In the genomic region with DNA sequence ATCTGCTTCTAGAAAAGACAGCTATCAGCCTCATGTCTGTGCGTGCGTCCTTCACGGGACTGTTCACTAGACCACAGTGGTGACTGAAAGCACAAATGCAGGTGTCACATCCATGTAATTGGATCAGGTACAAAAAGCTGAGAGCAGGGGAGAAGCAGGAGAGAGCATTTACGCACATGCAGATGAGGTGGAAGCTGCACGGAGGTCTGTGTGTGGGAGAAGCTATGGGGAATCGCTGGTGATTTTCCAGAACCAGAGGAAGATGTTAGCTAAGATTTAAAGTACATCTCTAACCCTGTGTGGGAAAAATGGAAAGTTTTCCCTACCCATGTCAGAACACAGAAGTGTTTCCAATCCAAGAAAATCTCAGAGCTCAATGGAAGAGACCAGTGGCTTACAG, we compare ENCODE assay signal across 16 mouse cellular contexts. TPM values are rescaled to one million over a fixed set of nuclear protein-coding genes. Genes with fewer than 3 reads are reported as not detected.
"Had no signal": no experiment of that assay in that cellular context is flagged by ENCODE, and none has a peak within 500 bp of the region (broad histone marks: within the 10 kb centered on the region; RNA-seq: fewer than 3 reads in every experiment).

No protein-coding gene starts in this region.

- H3K27me3 ChIP-seq: limb, embryonic 13.5 days; midbrain, embryonic 13.5 days; neural tube, embryonic 12.5 days; stomach, embryonic 15.5 days had no signal

- H3K27ac ChIP-seq: kidney, postnatal 0 days; limb, embryonic 13.5 days; liver, embryonic 14.5 days; midbrain, embryonic 13.5 days; neural tube, embryonic 12.5 days; stomach, embryonic 15.5 days had no signal

- DNase-seq: kidney, adult 11 months; kidney, adult 9 months; kidney, postnatal 36 days; lung, adult 18-20 months; lung, postnatal 36 days; thymus, postnatal 36 days had no signal

- H3K4me3 ChIP-seq: limb, embryonic 13.5 days; midbrain, embryonic 13.5 days; neural tube, embryonic 12.5 days; stomach, embryonic 15.5 days had no signal

- H3K4me1 ChIP-seq: limb, embryonic 13.5 days; midbrain, embryonic 13.5 days; neural tube, embryonic 12.5 days; stomach, embryonic 15.5 days had no signal

- H3K4me2 ChIP-seq: limb, embryonic 13.5 days; midbrain, embryonic 13.5 days; neural tube, embryonic 12.5 days; stomach, embryonic 15.5 days had no signal

- H3K9ac ChIP-seq: limb, embryonic 13.5 days; liver, embryonic 14.5 days; midbrain, embryonic 13.5 days; neural tube, embryonic 12.5 days; stomach, embryonic 15.5 days had no signal

- H3K9me3 ChIP-seq: limb, embryonic 13.5 days; midbrain, embryonic 13.5 days; stomach, embryonic 15.5 days had no signal

- ATAC-seq: midbrain, embryonic 13.5 days had no signal

RNA-seq across cellular contexts. Expression of a gene that starts 51.5 kb away (rescaled TPM):
- total RNA-seq: megakaryocyte progenitor cell, adult 5-6 weeks; monocyte, adult 5-6 weeks; neutrophil, adult 5-6 weeks had no signal
- polyA plus RNA-seq: kidney, postnatal 0 days; liver, adult 2 months; liver, embryonic 14.5 days had no signal
